Mouse (Mus musculus) hematopoietic stem cell, adult 5-6 weeks (primary cell): ENCODE measurements around the gene Limch1. TPM values are rescaled to one million over a fixed set of nuclear protein-coding genes. Genes with fewer than 3 reads are reported as not detected.

ENCODE experiments used
- ATAC-seq, 2 experiments: fragments of 125-278 bp in 1 of 2; replicated peaks in 1 of 2; 2 replicates each; pipeline ENCODE4 v1.8.0; 2016 to 2017; ENCODE audit warnings: inconsistent platforms in 2 of 2, mild to moderate bottlenecking in 2 of 2, moderate number of reproducible peaks in 2 of 2, low read depth in 1 of 2, moderate TSS enrichment in 1 of 2; ENCODE audit not compliant: low FRiP score in 2 of 2, poor library complexity in 2 of 2, severe bottlenecking in 2 of 2, insufficient read depth in 1 of 2, low TSS enrichment in 1 of 2
- total RNA-seq: library from RNA; stranded (forward); fragments of 172-1452, 232-1000 nt; gene quantifications from 2 replicates; pipeline ENCODE4 v1.2.3, GENCODE M21; 2017

Gene Limch1
- total RNA-seq, 1 experiment from 2014 or later = 0.30 TPM

DNA sequence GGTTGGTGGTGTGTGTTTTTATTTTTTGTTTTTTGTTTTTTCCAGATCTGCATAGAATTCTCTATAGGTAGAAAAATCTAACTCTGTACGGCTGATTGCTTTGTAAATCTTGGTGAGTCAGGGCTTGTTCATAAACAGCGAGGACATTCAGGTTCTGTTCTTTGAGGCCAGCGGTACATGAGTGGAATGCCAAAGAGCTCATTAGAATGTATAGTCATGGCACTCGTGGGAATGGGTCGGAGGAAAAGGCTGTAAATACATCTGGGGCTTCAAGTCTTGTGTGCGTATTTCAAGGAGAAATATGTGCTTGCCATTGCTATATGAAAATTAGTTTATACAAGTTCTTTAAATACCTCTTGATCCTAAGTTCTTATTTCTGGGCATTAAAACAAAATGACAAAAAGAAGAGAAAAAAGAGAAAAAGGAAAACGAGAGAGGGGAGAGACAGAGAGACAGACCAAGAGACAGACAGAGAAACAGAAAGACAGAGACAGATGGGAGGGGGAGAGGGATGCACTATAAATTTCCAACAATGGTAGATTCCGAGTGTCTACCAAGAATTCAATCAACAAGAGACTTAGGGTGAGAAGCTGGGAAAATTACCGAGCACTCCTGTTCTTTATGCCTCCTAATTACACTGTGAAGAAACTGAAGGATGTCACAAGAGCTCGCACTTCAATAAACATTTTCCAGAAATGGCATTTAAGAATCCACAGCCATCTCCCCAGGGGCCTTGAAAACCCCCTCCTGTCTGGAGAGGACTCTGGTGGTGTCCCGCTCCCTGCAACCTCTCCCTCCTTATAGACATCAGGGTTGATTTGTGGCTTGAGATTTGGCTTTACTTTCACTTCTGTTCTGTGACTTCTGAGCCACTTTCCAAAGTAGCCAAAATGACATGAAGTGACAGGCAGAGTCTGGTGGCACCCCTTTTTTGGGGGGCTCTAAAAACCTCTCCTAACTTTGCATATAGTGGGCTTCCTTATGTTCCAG, 173.0 kb downstream of the Limch1 start:
- peak in 1 of 2 experiments; percentile 62; a peak in 2 of 4 replicates for ATAC-seq

DNA sequence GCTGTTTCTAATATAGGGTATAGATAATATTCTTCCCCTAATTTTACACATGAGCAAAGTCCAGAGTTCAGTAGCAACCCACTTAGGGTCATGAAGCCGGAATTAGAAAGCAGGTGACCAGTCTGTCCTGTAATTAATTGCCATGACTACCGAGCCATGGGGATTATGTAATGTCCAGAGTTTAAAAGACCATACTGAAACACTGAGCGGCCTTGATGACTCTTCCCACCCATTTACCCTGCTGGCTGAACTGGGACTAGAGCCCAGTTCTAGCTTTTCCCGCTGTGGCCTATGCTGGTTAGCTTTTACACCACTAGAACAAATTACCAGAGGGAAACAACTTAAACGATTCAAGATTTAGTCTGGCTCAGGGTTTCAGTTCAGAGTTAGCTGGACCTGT, 177.0 kb downstream of the Limch1 start:
- ATAC-seq = no peak

DNA sequence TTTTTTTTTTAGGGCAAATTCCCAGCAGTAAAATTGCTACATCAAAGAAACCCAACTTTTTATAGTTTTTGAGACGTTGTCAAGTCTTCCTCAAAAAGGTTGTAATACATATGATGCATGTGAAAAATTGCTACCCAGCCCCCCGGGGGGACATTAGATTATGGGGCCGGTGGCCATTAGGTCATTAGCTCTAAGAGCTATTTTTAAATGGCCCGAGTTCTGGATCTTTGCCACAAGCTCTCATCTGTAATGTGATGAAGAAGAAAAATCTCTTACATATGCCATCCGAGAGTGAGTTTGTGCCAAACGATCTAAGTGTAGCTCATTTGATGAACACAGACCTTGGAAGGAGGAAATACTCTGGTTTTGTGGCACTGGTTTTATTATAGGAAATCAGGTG, 183.7 kb downstream of the Limch1 start:
- ATAC-seq = no peak

DNA sequence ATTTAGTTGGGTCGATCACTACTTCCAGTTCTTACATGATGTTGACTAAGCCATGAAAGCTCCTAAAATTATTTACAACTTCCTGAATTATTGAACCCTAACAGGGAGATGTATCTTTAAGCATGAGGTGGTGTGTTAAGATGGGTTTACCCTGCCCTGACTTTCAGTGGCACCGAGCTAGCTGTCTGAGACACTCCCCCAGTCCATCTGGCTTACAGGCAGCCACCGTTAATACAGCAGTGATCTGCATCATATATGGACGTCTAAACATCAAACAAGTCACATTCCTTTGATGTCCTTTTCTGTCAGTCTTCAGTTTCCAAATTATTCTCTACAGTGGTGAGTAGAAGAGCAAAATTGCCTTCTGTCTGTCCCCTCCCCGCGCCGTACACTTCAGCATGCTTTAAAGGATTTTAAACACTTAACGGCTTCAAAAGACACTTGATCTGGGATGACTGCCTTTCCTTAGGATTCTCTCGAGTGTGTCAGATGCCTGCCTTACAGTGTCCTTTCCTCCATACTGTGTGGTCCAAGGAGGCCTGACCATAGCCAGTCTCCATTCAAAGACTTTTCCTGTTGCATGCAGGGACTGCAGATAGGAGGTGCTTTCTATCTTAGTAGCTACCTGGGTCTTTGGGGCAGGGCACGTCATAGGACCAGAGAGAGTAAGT, 187.6 kb downstream of the Limch1 start:
- ATAC-seq = no peak

DNA sequence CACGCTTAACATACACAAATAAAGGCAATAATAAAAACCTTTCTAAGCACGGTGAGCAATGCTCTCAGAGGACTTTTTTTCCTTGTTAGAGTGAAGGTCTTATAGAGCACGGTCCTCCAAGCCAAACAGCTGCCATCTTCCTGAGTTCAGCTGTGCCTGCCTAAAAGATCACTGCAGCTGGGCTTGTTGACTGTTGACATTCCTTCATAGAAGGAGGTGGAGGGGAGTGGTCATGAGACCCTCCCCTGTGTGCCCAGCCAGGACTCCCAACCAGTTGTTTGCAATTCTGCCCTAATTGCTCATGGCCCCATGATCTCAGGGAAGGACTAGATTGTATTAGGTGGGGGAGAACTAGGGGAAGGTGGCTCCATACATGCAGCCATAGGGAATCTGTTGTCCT, 189.0 kb downstream of the Limch1 start:
- ATAC-seq = no peak

DNA sequence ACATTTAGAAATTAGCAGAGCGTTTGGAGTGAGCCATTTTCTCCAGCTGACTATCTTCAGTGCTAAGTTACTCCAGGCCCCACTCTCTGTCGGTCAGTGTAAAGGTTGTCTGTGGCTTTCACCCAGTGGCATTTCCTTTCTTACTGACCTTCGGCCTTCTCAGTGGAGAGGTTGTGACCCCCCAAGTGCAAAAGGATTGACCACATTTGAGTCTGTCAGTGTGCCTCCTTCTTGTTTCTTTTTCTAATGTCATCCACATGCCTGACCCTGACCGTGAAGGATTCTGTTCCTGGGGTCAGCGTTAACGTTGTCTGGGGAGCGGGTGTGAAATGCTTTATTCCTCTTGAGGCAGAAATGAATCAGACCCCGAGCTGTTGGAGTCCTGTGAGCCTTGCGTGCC, 191.7 kb downstream of the Limch1 start:
- ATAC-seq = no peak

DNA sequence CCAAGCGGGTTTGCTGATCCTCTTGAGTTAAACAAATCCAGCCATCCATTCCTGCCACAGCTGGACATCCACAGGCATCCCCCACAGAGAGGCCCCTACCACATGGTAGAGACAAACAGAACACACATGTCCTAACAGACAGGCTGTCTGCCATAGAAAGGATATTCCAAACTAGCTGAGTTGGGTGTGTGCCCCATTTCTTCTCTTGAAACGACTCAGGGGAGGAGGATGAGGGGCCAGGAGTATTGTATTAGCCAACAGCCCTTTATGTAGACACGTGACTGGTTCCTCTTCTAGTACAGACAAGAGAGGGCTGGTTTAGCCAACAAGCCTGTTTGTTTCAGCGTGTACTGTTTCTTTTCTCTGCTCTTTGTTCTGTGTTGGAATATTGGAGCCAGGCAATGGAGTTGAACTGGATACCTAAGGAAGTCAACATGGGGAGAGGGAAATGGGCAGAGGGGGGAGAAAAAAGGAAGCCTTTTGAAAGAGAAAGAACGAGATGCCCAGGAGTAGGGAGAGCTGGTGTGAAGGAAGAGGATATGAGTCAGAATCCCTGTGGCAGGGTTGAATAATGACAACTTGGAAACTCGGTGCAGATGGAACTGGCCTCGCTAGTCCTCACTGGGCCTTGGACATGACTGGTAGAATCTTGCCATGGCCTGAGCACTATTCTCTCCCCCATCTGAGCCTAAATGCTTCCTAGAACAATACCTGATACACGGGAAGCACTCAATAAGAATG, 196.3 kb downstream of the Limch1 start:
- ATAC-seq = no peak

DNA sequence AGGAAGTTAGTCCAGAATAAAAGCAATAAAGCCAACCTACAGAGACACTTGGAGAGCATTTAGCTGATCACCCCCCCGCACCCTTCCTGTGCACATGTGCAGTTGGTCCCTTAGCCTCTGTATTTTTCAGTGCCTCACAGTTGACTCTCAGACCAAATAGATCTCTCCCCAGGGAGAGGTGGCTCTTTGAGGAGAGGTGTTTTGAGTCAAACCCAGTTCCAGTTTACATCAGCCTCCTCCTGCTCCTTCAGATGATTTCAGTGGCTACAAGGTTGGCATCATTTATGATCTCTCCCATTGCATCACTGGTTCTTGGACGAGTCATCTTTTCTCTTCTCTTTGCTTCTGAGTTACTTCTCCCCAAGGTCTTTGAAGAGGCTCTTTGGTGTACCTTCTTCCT, 197.3 kb downstream of the Limch1 start:
- ATAC-seq = no peak

DNA sequence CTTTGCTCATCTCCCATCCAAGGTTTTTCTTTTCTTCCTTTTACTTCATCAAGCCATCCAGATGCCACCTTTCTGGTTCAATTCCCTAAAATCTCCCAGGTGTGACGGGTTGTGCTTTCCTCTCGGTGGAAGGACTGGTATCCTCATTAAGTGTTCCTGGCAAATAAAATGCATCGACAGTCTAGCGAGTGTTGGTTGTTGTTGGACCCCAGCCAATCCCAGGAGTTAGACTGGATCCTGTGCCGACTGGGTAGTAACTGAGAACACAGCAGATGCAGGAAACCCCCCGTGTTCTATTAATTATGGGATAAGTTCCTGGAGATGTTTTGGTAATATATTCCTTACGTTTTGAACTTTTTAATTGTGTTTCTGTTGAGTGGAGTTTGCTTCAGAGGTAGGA, 197.9 kb downstream of the Limch1 start:
- no peak for ATAC-seq

DNA sequence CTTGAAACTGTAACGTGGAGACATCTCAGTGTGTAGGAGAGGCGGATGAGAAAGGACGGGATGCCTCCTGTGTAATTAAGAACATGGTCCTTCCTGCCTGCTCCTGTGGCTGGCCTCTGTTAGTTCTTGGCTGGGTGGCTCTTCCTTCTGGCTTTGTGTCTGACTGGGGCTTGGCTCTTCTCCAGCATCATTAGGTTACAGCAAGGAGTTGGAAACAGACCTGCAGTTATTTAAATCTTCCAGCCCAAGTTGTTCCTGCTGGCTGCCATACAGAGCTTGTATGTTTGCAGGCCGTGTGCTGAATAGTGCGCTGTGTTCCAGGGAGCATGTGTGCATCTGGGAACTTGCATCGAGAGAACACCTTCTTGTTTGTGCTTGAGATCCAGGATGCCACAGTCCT, 202.3 kb downstream of the Limch1 start:
- ATAC-seq = no peak

DNA sequence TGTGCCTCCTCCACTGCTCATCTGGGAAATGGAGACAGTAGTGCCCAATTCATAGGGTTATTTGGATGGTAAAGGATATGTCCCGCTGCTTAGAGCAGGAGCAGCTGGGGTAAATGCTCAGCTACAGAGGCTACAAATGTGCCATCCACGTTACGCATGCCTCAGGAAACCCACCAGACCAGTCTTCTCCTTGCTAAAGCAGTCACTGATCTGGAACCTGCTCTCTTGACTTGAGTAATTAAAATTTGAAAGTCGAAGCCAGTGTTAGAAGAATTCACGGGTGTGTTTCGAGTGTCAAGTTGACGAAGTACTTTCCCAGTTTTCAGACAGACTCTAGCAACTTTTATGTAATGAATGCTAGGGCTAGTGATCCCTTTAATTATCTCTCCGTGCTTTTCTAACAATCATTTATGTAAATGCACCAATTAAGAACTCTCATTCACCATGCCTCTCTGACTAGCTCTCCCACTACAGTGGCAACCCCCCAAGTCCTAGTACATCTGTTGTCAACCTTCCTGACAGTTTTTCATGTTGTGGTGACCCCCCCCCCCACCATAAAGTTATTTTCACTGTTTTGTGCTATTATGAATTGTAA, 203.6 kb downstream of the Limch1 start:
- no peak for ATAC-seq

DNA sequence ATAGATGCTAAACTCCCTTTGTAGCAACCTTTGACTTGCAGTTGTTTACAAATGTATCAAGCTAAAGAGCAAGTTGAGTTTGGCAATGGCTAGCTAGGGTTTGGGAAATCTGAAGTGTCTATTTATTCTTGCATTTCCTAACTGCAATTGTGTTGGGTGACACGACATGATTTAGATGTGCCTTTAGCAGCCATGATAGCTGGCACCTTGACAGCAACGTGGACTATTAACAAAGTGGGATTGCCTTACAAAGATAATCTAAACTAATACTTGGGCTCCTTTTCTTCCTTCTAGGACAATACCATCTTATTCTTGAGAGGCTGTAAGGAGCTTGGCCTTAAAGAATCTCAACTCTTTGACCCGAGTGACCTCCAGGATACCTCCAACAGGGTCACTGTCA, 207.7 kb downstream of the Limch1 start:
- ATAC-seq = no peak

DNA sequence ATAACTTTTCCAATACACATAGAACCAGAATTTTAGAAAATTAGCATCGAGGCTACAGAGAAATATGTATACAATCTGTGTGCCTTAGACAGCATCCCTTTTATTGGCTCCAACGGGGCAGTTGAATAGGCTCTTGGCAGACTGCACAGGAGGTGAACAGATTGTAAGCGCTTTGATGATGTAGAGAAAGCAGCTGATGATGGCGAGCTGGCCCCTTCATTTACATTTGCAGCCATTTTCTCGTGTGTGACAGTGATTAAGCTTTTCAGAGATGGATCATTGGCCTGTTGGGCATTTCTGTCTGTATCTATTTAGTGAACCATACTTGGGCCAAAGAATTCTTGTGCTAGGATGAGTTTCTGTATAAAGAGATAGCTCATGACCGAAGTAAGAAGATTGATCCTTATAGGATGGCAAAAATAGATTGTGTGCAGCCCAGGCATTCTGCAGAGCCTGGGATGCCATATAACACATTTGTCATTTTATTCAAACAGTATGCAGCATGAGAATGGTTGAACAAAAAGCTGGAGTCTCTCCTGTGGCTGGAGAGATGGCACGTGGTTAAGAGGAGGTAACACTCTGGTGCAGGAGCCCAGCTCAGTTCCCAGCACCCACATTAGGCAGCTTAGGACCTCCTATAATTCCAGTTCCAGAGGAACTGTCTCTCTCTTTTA, 208.5 kb downstream of the Limch1 start:
- ATAC-seq = no peak

DNA sequence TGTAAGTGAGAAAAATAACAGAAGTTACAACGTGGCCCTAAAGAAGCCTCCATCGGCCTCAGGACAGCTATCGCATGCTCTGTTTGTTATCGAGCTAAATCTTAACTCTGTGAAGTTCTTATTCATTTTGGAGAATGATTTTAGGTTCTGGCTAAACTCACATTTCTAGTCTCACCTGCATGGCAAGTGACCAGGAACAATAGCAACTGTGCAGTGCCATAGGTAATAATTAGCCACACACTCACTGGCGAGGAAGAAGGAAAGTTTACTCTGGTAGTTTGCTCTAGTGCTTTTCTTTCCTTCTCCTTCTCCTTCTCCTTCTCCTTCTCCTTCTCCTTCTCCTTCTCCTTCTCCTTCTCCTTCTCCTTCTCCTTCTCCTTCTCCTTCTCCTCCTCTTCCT, 209.6 kb downstream of the Limch1 start:
- ATAC-seq = no peak

DNA sequence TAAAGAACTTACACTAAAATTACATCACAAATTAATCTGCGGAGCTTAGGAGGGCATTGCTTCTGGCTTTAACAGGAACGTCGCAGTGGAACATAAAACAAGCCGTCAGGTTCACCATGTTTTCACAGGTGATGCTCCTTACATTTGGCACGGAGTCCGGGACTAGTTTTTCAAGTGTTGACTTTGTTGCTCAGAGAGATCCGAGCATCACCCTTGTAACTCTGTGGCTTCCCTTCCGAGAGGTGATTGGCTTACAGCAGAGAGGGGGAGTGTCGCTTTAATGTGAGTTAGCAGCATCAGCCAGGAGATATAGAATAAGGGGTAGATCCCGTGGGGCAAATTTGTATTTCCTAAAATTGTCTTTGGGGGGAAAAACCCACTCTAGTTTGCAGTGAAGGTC, 212.0 kb downstream of the Limch1 start:
- no peak for ATAC-seq

DNA sequence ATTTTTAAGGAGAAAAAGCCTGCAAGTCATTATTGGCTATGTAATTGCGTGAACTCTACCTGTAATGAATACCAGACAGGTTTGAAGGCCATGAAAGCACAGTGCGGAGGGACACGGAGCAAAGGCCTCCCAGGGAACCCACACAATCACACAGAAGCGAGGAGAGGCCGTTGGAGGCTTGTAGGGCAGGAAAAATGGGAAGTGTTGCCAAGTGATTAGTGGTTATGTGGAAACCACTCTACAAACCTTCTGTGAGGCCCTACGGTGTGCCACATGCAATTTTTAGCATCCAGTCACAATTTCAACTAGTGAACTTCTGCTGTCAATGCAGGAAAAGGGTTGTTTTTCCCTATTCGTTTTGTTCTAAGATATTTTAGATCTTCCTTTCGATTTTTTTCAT, 212.5 kb downstream of the Limch1 start:
- peak; percentile 46 to 48; a peak in 2 of 4 replicates for ATAC-seq

DNA sequence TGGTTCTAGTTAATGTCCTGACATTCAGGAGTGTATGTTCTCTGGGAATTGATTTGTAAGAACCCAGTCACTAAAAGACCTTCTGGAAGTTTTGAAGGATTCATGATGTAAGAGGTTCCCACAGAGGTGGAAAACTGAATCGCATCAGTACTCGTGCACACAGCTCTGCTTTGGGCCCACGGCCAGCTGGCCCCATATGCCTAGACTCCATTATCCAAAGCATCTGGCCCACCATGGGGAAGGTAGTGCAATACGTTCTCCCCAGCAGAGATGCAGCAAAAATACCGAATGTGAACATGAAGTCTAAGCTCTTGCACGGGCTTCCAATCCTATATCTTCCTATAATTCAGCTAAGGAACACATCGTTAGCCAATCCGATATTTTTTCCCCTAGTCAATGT, 214.3 kb downstream of the Limch1 start:
- no peak for ATAC-seq
